Mouse (Mus musculus) stomach, postnatal 0 days (tissue): ENCODE measurements around the gene Ddit4. TPM values are rescaled to one million over a fixed set of nuclear protein-coding genes. Genes with fewer than 3 reads are reported as not detected.

Source experiments
- ATAC-seq: fragments of 200-750 bp; cut with Nextera tagmentation; 2 replicates; pipeline ENCODE4 v1.8.0; 2017; ENCODE audit not compliant: low FRiP score, low TSS enrichment
- DNase-seq: peaks from one replicate; pipeline ENCODE4 v3.0.0-alpha.2; 2016; ENCODE audit warnings: low spot score
- H3K27ac ChIP-seq: fragments of 300-500 bp; sonication (generic); replicated peaks from 2 replicates; pipeline ENCODE4 v1.5.1; 2014; ENCODE audit warnings: mild to moderate bottlenecking, control low read depth
- H3K27me3 ChIP-seq: fragments of 300-500 bp; sonication (generic); 2 replicates; pipeline ENCODE4 v1.6.1; 2014; ENCODE audit warnings: low read length; ENCODE audit not compliant: control insufficient read depth, insufficient read depth
- H3K36me3 ChIP-seq: fragments of 300-500 bp; sonication (generic); 2 replicates; pipeline ENCODE4 v1.6.1; 2014; ENCODE audit warnings: low read length, mixed read lengths; ENCODE audit not compliant: control insufficient read depth, insufficient read depth
- H3K4me1 ChIP-seq: fragments of 300-500 bp; sonication (generic); replicated peaks from 2 replicates; pipeline ENCODE4 v1.6.1; 2014; ENCODE audit warnings: antibody characterized with exemption; ENCODE audit not compliant: control insufficient read depth, insufficient read depth
- H3K4me2 ChIP-seq: fragments of 300-500 bp; sonication (generic); replicated peaks from 2 replicates; pipeline ENCODE4 v1.6.1; 2014; ENCODE audit warnings: low read depth, mild to moderate bottlenecking, control low read depth, moderate library complexity
- H3K4me3 ChIP-seq: fragments of 300-500 bp; sonication (generic); 2 replicates; pipeline ENCODE4 v1.5.1; 2014; ENCODE audit warnings: low read depth, low read length, control low read depth
- H3K9ac ChIP-seq: fragments of 300-500 bp; sonication (generic); 2 replicates; pipeline ENCODE4 v1.6.1; 2014; ENCODE audit warnings: mild to moderate bottlenecking, low read length, control low read depth, mixed read lengths
- H3K9me3 ChIP-seq: fragments of 300-500 bp; sonication (generic); 2 replicates; pipeline ENCODE4 v1.6.1; 2016; ENCODE audit warnings: low read length; ENCODE audit not compliant: control insufficient read depth
- CTCF ChIP-seq: IDR thresholded peaks from 2 replicates; pipeline ENCODE4 v1.5.1; 2016; ENCODE audit warnings: antibody characterized with exemption, low read depth, mild to moderate bottlenecking, moderate library complexity
- EP300 ChIP-seq: optimal IDR thresholded peaks from 2 replicates; pipeline ENCODE3; 2016; ENCODE audit warnings: antibody characterized with exemption
- WGBS: fragments of 180-500 bp; shearing (Covaris S2); extraction: QIAGEN DNeasy Blood & Tissue Kit; methylation state at CpG from one replicate; pipeline ENCODE4 v1.1.7; 2014; 5-methylcytosine and 5-hydroxymethylcytosine counted together
- polyA plus RNA-seq: library from polyadenylated mRNA; unstranded; fragments of >200 nt; fragmentation: Nextera tagmentation; extraction: Ambion mirVana; gene quantifications from 2 replicates; pipeline ENCODE4 v1.2.1, GENCODE M21; 2015

Ddit4 gene
- polyA plus RNA-seq, 1 experiment from 2014 or later, result 17.3 TPM

GRCm38 (mm10) chr10:59936058-59936856 lies 15.4 kb downstream of the Ddit4 start:
- Histone ChIP-seq H3K36me3 (no peaks in the 10 kb centered on the region), H3K9me3 (no peaks in the 10 kb centered on the region), H3K27me3 (no peaks in the 10 kb centered on the region), H3K9ac (no peak overlapping the region), H3K4me2 (no peak overlapping the region), H3K4me1 (no peaks in the 10 kb centered on the region), H3K4me3 (no peak overlapping the region), H3K27ac (0 out of 2 replicates have a peak overlapping the region, but pooled peaks have one; percentile 18)
- ATAC-seq (0 out of 2 replicates have a peak, but pooled peaks have one; percentile 14), DNase-seq (no peak)
- no peak for TF ChIP-seq CTCF
- TF ChIP-seq EP300, result no peak
- 43% methylated on average over 8 of the region's 8 CpGs for WGBS

- TF ChIP-seq CTCF (no peak), EP300 (no peak)
These were observed 17.6 kb downstream of the Ddit4 start for GRCm38 (mm10) chr10:59934039-59934438.

GRCm38 (mm10) chr10:59932521-59932920 lies 19.1 kb downstream of the Ddit4 start:
- ATAC-seq (no peak), DNase-seq (no peak)
- H3K27me3 ChIP-seq, result no peaks in the 10 kb centered on the region
- no peak overlapping the region for H3K4me3 ChIP-seq
- H3K4me2 ChIP-seq, result no peak overlapping the region
- no peak overlapping the region for H3K9ac ChIP-seq
- no peaks in the 10 kb centered on the region for H3K36me3 ChIP-seq
- no peaks in the 10 kb centered on the region for H3K4me1 ChIP-seq
- no peaks in the 10 kb centered on the region for H3K9me3 ChIP-seq
- H3K27ac ChIP-seq, result no peak overlapping the region
- TF ChIP-seq CTCF (no peak), EP300 (no peak)
- WGBS, result 66% methylated on average over 6 of the region's 6 CpGs

More at GRCm38 (mm10) chr10:59934039-59934438, 17.6 kb downstream of the Ddit4 start:
- no peaks in the 10 kb centered on the region for H3K4me1 ChIP-seq
- DNase-seq (no peak), ATAC-seq (no peak)
- H3K36me3 ChIP-seq, result no peaks in the 10 kb centered on the region
- no peak overlapping the region for H3K4me2 ChIP-seq
- H3K27me3 ChIP-seq, result no peaks in the 10 kb centered on the region
- no peak overlapping the region for H3K9ac ChIP-seq
- 56% methylated on average over 3 of the region's 3 CpGs for WGBS
- no peak overlapping the region for H3K4me3 ChIP-seq
- H3K9me3 ChIP-seq, result no peaks in the 10 kb centered on the region
- H3K27ac ChIP-seq, result no peak overlapping the region

DNA sequence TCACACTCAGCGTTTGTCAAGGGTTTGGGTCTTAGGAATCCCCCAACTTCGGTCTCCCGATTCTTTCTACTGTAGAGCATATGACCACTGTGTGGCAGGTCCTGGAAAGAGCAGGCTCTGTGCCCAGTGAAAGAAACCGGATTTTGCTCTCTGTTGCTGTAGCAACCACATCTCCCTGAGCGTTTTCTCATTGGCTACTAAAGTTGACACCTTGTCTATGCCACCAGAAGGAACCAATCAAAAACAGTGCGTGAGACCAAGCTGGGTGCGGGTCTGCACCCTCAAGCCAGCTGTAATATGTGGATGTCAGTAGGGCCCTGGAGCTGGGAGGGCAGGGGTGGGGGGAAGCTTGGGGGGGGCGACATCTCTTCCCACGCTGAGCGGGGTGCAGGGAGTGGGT lies 20.6 kb downstream of the Ddit4 start:
- Histone ChIP-seq H3K4me3 (no peak overlapping the region), H3K27ac (no peak overlapping the region), H3K4me1 (no peaks in the 10 kb centered on the region), H3K27me3 (no peaks in the 10 kb centered on the region), H3K9me3 (no peaks in the 10 kb centered on the region), H3K36me3 (no peaks in the 10 kb centered on the region), H3K9ac (no peak overlapping the region), H3K4me2 (no peak overlapping the region)
- DNase-seq (no peak), ATAC-seq (peak; percentile 38; the same call in 1 of the 2 replicates)
- TF ChIP-seq EP300 (no peak), CTCF (no peak)
- WGBS, result 43% methylated on average over 10 of the region's 10 CpGs

GRCm38 (mm10) chr10:59929205-59929604 lies 22.4 kb downstream of the Ddit4 start:
- DNase-seq (no peak), ATAC-seq (no peak)
- Histone ChIP-seq H3K9me3 (no peaks in the 10 kb centered on the region), H3K36me3 (no peaks in the 10 kb centered on the region), H3K4me1 (no peaks in the 10 kb centered on the region), H3K4me2 (no peak overlapping the region), H3K27ac (no peak overlapping the region), H3K27me3 (no peaks in the 10 kb centered on the region), H3K9ac (no peak overlapping the region), H3K4me3 (no peak overlapping the region)
- 87% methylated on average over 7 of the region's 7 CpGs for WGBS
- no peak for TF ChIP-seq EP300
- TF ChIP-seq CTCF, result no peak

- no peaks in the 10 kb centered on the region for H3K9me3 ChIP-seq
- H3K27me3 ChIP-seq, result no peaks in the 10 kb centered on the region
- no peak overlapping the region for H3K4me2 ChIP-seq
- no peak overlapping the region for H3K27ac ChIP-seq
- TF ChIP-seq CTCF, result no peak
- no peak for TF ChIP-seq EP300
- H3K4me1 ChIP-seq, result peaks cover 9% of the 10 kb centered on the region
- ATAC-seq (no peak), DNase-seq (peak; percentile 50)
- no peak overlapping the region for H3K9ac ChIP-seq
- no peak overlapping the region for H3K4me3 ChIP-seq
- H3K36me3 ChIP-seq, result no peaks in the 10 kb centered on the region
- 42% methylated on average over 3 of the region's 3 CpGs for WGBS
These were observed 27.3 kb downstream of the Ddit4 start for GRCm38 (mm10) chr10:59924305-59924704.
